Mouse (Mus musculus) monocyte, adult 2 months (primary cell): ENCODE results near the gene AW011738.

ENCODE experiments used
- DNase-seq, 2 experiments: peaks; one replicate each; pipeline ENCODE4 v3.0.0; 2022; ENCODE audit warnings: low spot score in 2 of 2, low read depth in 1 of 2

AW011738 gene

GRCm38 (mm10) chr4:156197829-156198205 is 5.3 kb upstream of the AW011738 start:
- peak; percentile 73 to 87 for DNase-seq

- DNase-seq: no peak
These were observed 2.3 kb upstream of the AW011738 start, which contains the start of gene Isg15 for GRCm38 (mm10) chr4:156200623-156201475. Gene Isg15 (minus strand): TSS chr4:156200818.

GRCm38 (mm10) chr4:156202462-156202893 is 626 bp upstream of the AW011738 start:
- DNase-seq: no peak

- no peak for DNase-seq
These were observed 468 bp downstream of the AW011738 start for GRCm38 (mm10) chr4:156203413-156204131.

- DNase-seq: no peak
These were observed 5.8 kb downstream of the AW011738 start for GRCm38 (mm10) chr4:156208872-156209271.

GRCm38 (mm10) chr4:156209963-156210635 is 7.0 kb downstream of the AW011738 start:
- no peak for DNase-seq

- no peak for DNase-seq
These were observed 10.0 kb downstream of the AW011738 start for GRCm38 (mm10) chr4:156213134-156213533.

GRCm38 (mm10) chr4:156215649-156216048 is 12.5 kb downstream of the AW011738 start, which contains the start of gene Perm1:
Gene Perm1 (plus strand): TSS chr4:156215868.
- DNase-seq: no peak

GRCm38 (mm10) chr4:156216196-156216595 is 13.1 kb downstream of the AW011738 start:
- DNase-seq: no peak

GRCm38 (mm10) chr4:156217022-156217669 is 14.0 kb downstream of the AW011738 start:
- no peak for DNase-seq

- DNase-seq: no peak
These were observed 14.7 kb downstream of the AW011738 start for GRCm38 (mm10) chr4:156217838-156218237.

- DNase-seq: no peak
These were observed 16.8 kb downstream of the AW011738 start for GRCm38 (mm10) chr4:156219936-156220335.

- no peak for DNase-seq
These were observed 21.2 kb downstream of the AW011738 start for GRCm38 (mm10) chr4:156224276-156224675.

- no peak for DNase-seq
These were observed 24.8 kb downstream of the AW011738 start for GRCm38 (mm10) chr4:156227752-156228392.

GRCm38 (mm10) chr4:156228393-156229024 is 25.4 kb downstream of the AW011738 start:
- DNase-seq: no peak

GRCm38 (mm10) chr4:156234021-156234501 is 31.0 kb downstream of the AW011738 start:
- no peak for DNase-seq

- no peak for DNase-seq
These were observed 31.7 kb downstream of the AW011738 start, which contains the start of gene Plekhn1 for GRCm38 (mm10) chr4:156234701-156235213. Gene Plekhn1 (minus strand): TSS chr4:156234857.

GRCm38 (mm10) chr4:156235360-156235770 is 32.3 kb downstream of the AW011738 start:
- DNase-seq: no peak

GRCm38 (mm10) chr4:156235808-156236533 is 32.9 kb downstream of the AW011738 start, which contains the start of gene Noc2l:
Gene Noc2l (plus strand): TSS chr4:156236010.
- DNase-seq: peak; percentile 65 to 79
